27 mouse cellular contexts compared by ENCODE assay signal in genomic region chr16:56867591-56867990, GRCm38 (mm10). TPM values are rescaled to one million over a fixed set of nuclear protein-coding genes. Genes with fewer than 3 reads are reported as not detected.
DNase-seq lines count a peak whose midpoint lies in the region; ATAC-seq lines count a peak whose summit lies in the region.
"Had no signal": no experiment of that assay in that cellular context is flagged by ENCODE, and none has a peak within 500 bp of the region (broad histone marks: within the 10 kb centered on the region; RNA-seq: fewer than 3 reads in every experiment).

No protein-coding gene starts in this region.

- H3K27ac ChIP-seq in forebrain, embryonic 16.5 days (ENCODE audit: low read length): no peak overlapping the region
- no peak overlapping the region for H3K27ac ChIP-seq in forebrain, embryonic 15.5 days (replicated peaks)
- H3K27ac ChIP-seq: embryonic facial prominence, embryonic 12.5 days; left cerebral cortex, adult 2 months; limb, embryonic 12.5 days; liver, embryonic 15.5 days; macrophage; stomach, embryonic 15.5 days had no signal

- no peak overlapping the region for H3K4me3 ChIP-seq in forebrain, embryonic 16.5 days (replicated peaks; ENCODE audit: low read length)
- no peak overlapping the region for H3K4me3 ChIP-seq in forebrain, embryonic 15.5 days
- H3K4me3 ChIP-seq: embryonic facial prominence, embryonic 12.5 days; left cerebral cortex, adult 2 months; limb, embryonic 12.5 days; liver, embryonic 15.5 days; stomach, embryonic 15.5 days had no signal

- ATAC-seq in forebrain, embryonic 16.5 days: peak; percentile 70
- no peak; the same call in 1 of the 2 replicates for ATAC-seq in forebrain, embryonic 15.5 days (replicated peaks)
- ATAC-seq: hindbrain, embryonic 16.5 days had no signal

- no peaks in the 10 kb centered on the region for H3K36me3 ChIP-seq in forebrain, embryonic 16.5 days (ENCODE audit: control insufficient read depth, insufficient read depth)
- no peaks in the 10 kb centered on the region for H3K36me3 ChIP-seq in forebrain, embryonic 15.5 days
- H3K36me3 ChIP-seq: embryonic facial prominence, embryonic 12.5 days; G1E; limb, embryonic 12.5 days; liver, embryonic 15.5 days; stomach, embryonic 15.5 days had no signal

- no peaks in the 10 kb centered on the region for H3K9me3 ChIP-seq in forebrain, embryonic 16.5 days (ENCODE audit: control insufficient read depth, low read length)
- H3K9me3 ChIP-seq in forebrain, embryonic 15.5 days: no peaks in the 10 kb centered on the region
- H3K9me3 ChIP-seq: embryonic facial prominence, embryonic 12.5 days; G1E; limb, embryonic 12.5 days; liver, embryonic 15.5 days; stomach, embryonic 15.5 days had no signal

- peak; percentile 7 to 59 for DNase-seq in layer of hippocampus, adult 18-20 months (ENCODE audit: low spot score in 2 of 2)
- DNase-seq in layer of hippocampus, adult 11-12 months (ENCODE audit: low spot score): no peak
- peak; percentile 24 for DNase-seq in lung, postnatal 10 days
- DNase-seq in lung, postnatal 36 days: no peak
- peak; percentile 8 for DNase-seq in telencephalon, adult 2 months (ENCODE audit: low read depth, low spot score)
- no peak for DNase-seq in heart, postnatal 10 days
- DNase-seq: adrenal gland, postnatal 10 days; cerebellum, adult 11-12 months; cerebellum, adult 9-11 months; embryo, embryonic 11 days; gastrocnemius, postnatal 14 days; kidney, adult 9 months; midbrain, embryonic 14.5 days; thymus, postnatal 25 days had no signal

- H3K9ac ChIP-seq in forebrain, embryonic 16.5 days (replicated peaks; ENCODE audit: low read depth, low read length): no peak overlapping the region
- no peak overlapping the region for H3K9ac ChIP-seq in forebrain, embryonic 15.5 days (replicated peaks)
- H3K9ac ChIP-seq: embryonic facial prominence, embryonic 12.5 days; limb, embryonic 12.5 days; liver, embryonic 15.5 days; stomach, embryonic 15.5 days had no signal

- intact Hi-C loops in heart, postnatal 10 days (cut with DNase I): no loop called here

- no peak overlapping the region for H3K4me2 ChIP-seq in forebrain, embryonic 16.5 days (ENCODE audit: low read length)
- H3K4me2 ChIP-seq in forebrain, embryonic 15.5 days (replicated peaks): no peak overlapping the region
- H3K4me2 ChIP-seq: embryonic facial prominence, embryonic 12.5 days; limb, embryonic 12.5 days; liver, embryonic 15.5 days; stomach, embryonic 15.5 days had no signal

- H3K27me3 ChIP-seq in forebrain, embryonic 16.5 days (replicated peaks; ENCODE audit: control insufficient read depth, insufficient read depth, low read length): no peaks in the 10 kb centered on the region
- H3K27me3 ChIP-seq in forebrain, embryonic 15.5 days: no peaks in the 10 kb centered on the region
- H3K27me3 ChIP-seq: CH12.LX; embryonic facial prominence, embryonic 12.5 days; limb, embryonic 12.5 days; liver, embryonic 15.5 days; stomach, embryonic 15.5 days had no signal

- H3K4me1 ChIP-seq in forebrain, embryonic 16.5 days (replicated peaks; ENCODE audit: control insufficient read depth, insufficient read depth, low read length): no peaks in the 10 kb centered on the region
- no peaks in the 10 kb centered on the region for H3K4me1 ChIP-seq in forebrain, embryonic 15.5 days
- H3K4me1 ChIP-seq: embryonic facial prominence, embryonic 12.5 days; limb, embryonic 12.5 days; liver, embryonic 15.5 days; stomach, embryonic 15.5 days had no signal

- 69% methylated on average over 4 of the region's 4 CpGs for WGBS in forebrain, embryonic 16.5 days
- WGBS in forebrain, embryonic 15.5 days: 75% methylated on average over 4 of the region's 4 CpGs

RNA-seq across cellular contexts. Expression of gene Tmem45a, which starts 18.4 kb away (rescaled TPM):
- polyA plus RNA-seq in forebrain, embryonic 16.5 days (2015; fragmentation: Nextera tagmentation; extraction: Ambion mirVana): 3.7 and 4.5 TPM in 2 replicates
- 2.6 and 2.7 TPM in 2 replicates for polyA plus RNA-seq in forebrain, embryonic 15.5 days (2015; fragmentation: Nextera tagmentation; extraction: Ambion mirVana)
- total RNA-seq in layer of hippocampus, adult 18-20 months (2021): under 1 TPM; 0.56 to 0.59 TPM
- total RNA-seq in heart, postnatal 10 days (2021): 1 to 10 TPM; 7.9 to 8.7 TPM
- total RNA-seq: granulocyte monocyte progenitor cell, adult 5-6 weeks; monocyte, adult 5-6 weeks had no signal
- polyA plus RNA-seq: G1E, macrophage had no signal

Comparison
In these comparisons a context has a peak if more than half of its experiments do, and no peak if none do; other contexts are left out.
1. DNase-seq: peak in layer of hippocampus, adult 18-20 months (2 of 2), lung, postnatal 10 days (single experiment) and telencephalon, adult 2 months (single experiment); none in layer of hippocampus, adult 11-12 months (single experiment), lung, postnatal 36 days (single experiment) and heart, postnatal 10 days (0 of 2).
2. RNA of gene Tmem45a, which starts 18.4 kb away (total RNA-seq): 7.9 to 8.7 TPM in heart, postnatal 10 days; 0.56 to 0.59 TPM in layer of hippocampus, adult 18-20 months; every median in the first group is over 4 times any median in the second.